Mouse (Mus musculus) cerebellum, adult 9-11 months (tissue): Measurements from ENCODE around the gene Qtrt1.
"Not testable (repeated sequence)": the region's sequence is repeated elsewhere in the genome, so short reads cannot be mapped to it uniquely, and the experiment has no call there.

Source experiments
- DNase-seq: peaks from one replicate; pipeline ENCODE4 v3.0.0; 2022

Gene Qtrt1

DNA sequence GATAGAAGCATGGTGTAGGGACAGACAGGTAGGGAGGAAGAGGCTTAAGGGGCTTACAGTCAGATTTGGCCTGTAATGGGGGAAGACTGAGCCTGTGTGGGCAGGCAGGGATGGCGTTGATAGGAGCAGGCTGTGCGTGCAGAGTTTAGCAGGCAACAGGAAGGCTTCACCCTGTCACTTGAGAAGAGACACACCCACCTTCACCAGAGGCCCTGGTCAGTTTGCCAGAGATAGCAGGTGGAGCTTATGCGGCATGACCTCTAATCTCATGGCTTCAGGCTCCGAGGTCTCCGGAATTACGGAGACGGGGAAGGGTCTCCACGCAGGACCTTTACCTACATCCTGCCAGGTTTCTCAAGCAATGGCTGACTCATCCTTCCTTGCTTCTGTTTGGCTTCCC is 40.2 kb downstream of the Qtrt1 start:
- DNase-seq: no peak

DNA sequence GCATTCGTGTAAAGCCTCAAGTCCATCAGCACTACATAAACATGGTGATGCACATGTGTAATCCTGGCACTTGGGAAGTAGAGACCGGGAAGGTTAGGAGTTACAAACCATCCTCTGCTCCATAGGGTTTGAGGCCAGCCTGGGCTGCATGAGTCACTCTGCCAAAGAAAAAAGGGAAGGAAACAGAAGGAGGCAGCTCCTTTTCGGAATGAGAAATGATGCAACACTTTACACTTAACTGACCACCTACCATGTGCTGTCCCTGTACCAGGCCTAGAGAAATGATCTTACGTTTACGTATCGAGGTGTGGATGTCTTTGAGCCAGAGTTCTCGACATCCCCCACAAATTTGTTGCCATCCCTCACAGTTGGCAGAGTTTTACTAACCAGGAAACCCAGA is 41.4 kb downstream of the Qtrt1 start:
- DNase-seq: no peak

GRCm38 (mm10) chr9:21453459-21453858 is 41.8 kb downstream of the Qtrt1 start:
- DNase-seq: no peak

- DNase-seq: no peak
These were observed 42.9 kb downstream of the Qtrt1 start for GRCm38 (mm10) chr9:21454556-21454955.

DNA sequence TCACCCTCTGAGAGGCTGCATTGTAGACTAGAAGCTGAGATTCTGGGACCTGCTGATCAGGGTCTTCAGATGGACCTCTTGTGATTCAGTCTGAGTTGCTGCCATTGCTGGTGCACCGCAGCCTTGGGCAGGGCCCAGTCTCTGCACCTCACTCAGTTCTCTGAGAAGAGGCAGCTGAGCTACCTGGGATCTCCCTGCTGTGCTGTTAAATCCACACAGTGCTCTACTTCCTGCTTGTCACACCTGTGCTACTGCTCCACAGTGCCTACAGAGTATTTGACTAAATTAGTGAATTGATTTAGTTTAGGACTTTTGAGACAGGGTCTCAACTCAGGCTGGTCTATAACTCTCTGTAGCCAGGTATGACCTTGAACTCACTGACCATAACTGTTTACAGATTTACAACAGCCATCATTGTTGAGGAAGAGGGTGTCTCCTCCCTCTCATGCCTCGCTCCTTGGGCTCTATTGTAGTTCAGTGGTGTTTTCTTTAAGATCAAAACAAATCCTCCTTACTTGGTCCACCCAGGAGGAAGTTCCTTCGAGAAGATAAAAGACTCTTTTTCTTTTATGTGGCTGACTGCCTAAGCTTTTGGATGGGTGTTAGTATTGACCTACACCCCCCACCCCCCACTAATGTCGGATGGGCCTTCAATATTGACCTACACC is 43.6 kb downstream of the Qtrt1 start:
- no peak for DNase-seq

DNA sequence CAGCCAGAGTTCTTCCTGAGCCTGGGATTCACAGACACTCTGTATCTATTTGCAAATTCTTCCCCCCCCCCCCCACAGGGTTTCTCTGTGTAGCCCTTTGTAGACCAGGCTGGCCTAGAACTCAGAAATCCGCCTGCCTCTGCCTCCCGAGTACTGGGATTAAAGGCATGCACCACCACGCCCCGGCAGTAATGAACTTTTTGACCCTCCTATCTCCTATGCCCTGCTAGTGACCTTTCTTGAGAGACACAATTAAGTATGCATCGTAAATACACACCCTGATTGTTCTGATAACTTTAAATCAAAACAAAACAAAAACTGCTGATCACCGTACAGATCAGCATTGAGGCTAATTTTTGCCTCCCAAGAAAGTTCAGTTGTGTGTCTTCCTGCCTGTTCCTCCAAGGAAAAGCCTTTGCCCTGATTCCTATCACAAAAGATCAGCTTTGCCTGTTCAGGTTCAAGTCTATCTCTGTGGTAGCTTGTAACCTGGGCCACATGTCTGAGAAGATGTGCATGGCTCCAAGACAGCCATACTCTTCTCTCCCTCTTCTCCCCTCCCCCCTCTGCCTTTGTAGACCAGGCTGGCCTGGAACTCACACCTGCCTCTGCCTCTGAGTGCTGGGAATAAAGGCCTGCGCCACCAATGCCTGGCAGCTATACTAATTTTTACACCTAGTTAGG is 44.8 kb downstream of the Qtrt1 start:
- DNase-seq: no peak

GRCm38 (mm10) chr9:21456930-21457634 is 45.4 kb downstream of the Qtrt1 start:
- no peak for DNase-seq

GRCm38 (mm10) chr9:21458821-21459220 is 47.2 kb downstream of the Qtrt1 start:
- DNase-seq: no peak

DNA sequence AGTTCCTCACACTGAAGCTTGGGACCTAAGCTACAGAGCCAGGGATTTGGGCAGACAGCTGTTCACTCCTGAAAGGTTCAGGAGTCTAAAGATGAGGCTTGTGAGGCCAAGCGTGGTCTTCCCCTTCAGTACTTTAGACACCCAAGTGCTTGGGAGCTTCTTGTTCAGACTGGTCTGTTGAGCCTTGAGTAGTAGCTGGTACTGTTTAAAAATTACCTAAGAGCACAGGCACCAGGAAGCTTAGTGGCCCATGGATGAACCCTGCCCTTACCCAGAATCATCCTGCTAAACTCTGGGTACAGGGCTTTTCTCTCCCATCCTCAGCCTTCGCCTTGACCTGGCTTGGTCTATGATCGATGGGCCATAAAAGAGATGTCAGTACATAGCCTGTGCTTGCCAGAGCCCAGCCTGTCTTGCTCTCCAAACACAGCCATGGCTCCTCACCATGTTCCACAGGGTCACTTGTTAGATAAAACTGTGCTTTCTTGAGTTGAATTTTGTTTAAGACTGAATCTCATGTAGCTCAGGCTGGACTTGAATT is 48.8 kb downstream of the Qtrt1 start:
- no peak for DNase-seq

DNA sequence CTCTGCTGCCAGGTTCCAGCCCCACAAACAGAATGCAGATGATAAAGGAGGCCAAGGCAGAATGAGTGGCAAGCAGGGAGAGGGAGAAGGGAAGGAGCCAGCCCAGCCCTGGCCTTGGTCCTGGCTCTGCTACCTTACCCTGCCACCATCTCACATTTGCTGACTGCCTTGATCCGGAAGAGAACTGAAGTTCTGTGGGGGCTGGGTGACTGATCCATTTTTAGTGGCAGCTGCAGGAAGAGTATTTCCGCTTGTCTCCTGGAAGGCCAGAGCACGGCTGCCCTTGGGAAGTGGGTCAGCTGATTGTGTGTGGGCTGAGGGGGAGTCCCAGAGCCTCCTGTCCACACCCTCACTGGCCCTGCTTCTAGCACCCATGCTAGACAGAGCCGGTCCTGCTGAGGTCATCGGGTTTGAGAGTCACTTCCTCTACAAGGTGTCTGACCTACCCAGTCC is 51.5 kb downstream of the Qtrt1 start:
- DNase-seq: peak; percentile 53

- peak; percentile 73 for DNase-seq
These were observed 52.3 kb downstream of the Qtrt1 start for GRCm38 (mm10) chr9:21463766-21464564.

GRCm38 (mm10) chr9:21464565-21464928 is 52.9 kb downstream of the Qtrt1 start:
- DNase-seq: not testable (repeated sequence)

GRCm38 (mm10) chr9:21469032-21470024 is 57.7 kb downstream of the Qtrt1 start:
- DNase-seq: no peak
